Mouse (Mus musculus) midbrain, embryonic 16.5 days (tissue): ENCODE results near the gene Ms4a4a. TPM values are rescaled to one million over a fixed set of nuclear protein-coding genes. Genes with fewer than 3 reads are reported as not detected.

ENCODE experiments used
- ATAC-seq: fragments of 200-750 bp; cut with Nextera tagmentation; 2 replicates; pipeline ENCODE4 v1.8.0; 2017; ENCODE audit warnings: moderate TSS enrichment
- H3K27ac ChIP-seq: fragments of 300-500 bp; sonication (generic); 2 replicates; pipeline ENCODE4 v1.5.1; 2014; ENCODE audit warnings: mild to moderate bottlenecking, low read length, mixed read lengths
- H3K27me3 ChIP-seq: fragments of 300-500 bp; sonication (generic); 2 replicates; pipeline ENCODE4 v1.6.1; 2014; ENCODE audit warnings: low read depth, low read length, mixed read lengths; ENCODE audit not compliant: control insufficient read depth, insufficient read depth
- H3K36me3 ChIP-seq: fragments of 300-500 bp; sonication (generic); 2 replicates; pipeline ENCODE4 v1.6.1; 2014; ENCODE audit warnings: mild to moderate bottlenecking, low read length, moderate library complexity, mixed read lengths; ENCODE audit not compliant: control insufficient read depth, insufficient read depth
- H3K4me1 ChIP-seq: fragments of 300-500 bp; sonication (generic); 2 replicates; pipeline ENCODE4 v1.6.1; 2014; ENCODE audit warnings: mild to moderate bottlenecking, low read length, mixed read lengths; ENCODE audit not compliant: control insufficient read depth, insufficient read depth
- H3K4me2 ChIP-seq: fragments of 300-500 bp; sonication (generic); 2 replicates; pipeline ENCODE4 v1.6.1; 2014; ENCODE audit warnings: mild to moderate bottlenecking, low read length, mixed read lengths
- H3K4me3 ChIP-seq: fragments of 300-500 bp; sonication (generic); 2 replicates; pipeline ENCODE4 v1.5.1; 2014; ENCODE audit warnings: low read depth, mild to moderate bottlenecking, low read length, moderate library complexity, mixed read lengths
- H3K9ac ChIP-seq: fragments of 300-500 bp; sonication (generic); 2 replicates; pipeline ENCODE4 v1.6.1; 2014; ENCODE audit warnings: low read depth, low read length, mixed read lengths
- H3K9me3 ChIP-seq: fragments of 300-500 bp; sonication (generic); replicated peaks from 2 replicates; pipeline ENCODE4 v1.6.1; 2014; ENCODE audit warnings: mild to moderate bottlenecking, low read length, mixed read lengths; ENCODE audit not compliant: control insufficient read depth, poor library complexity, severe bottlenecking
- WGBS: fragments of 180-500 bp; shearing (Covaris S2); extraction: QIAGEN DNeasy Blood & Tissue Kit; methylation state at CpG from one replicate; pipeline ENCODE4 v1.1.7; 2014; 5-methylcytosine and 5-hydroxymethylcytosine counted together
- polyA plus RNA-seq: library from polyadenylated mRNA; unstranded; fragments of >200 nt; fragmentation: Nextera tagmentation; extraction: Ambion mirVana; gene quantifications from 2 replicates; pipeline ENCODE4 v1.2.1, GENCODE M21; 2015

Gene Ms4a4a
- polyA plus RNA-seq, result 1.4 and 2.1 TPM in 2 replicates

- 86% methylated on average over 2 of the region's 2 CpGs for WGBS
- H3K27ac ChIP-seq, result no peak within 1 kb of the TSS
- no peaks in the 10 kb centered on the region for H3K36me3 ChIP-seq
- H3K27me3 ChIP-seq, result no peaks in the 10 kb centered on the region
- H3K4me3 ChIP-seq, result no peak within 1 kb of the TSS
- H3K9ac ChIP-seq, result no peak within 1 kb of the TSS
- no peak within 1 kb of the TSS for H3K4me2 ChIP-seq
- no peaks in the 10 kb centered on the region for H3K4me1 ChIP-seq
- H3K9me3 ChIP-seq, result no peaks in the 10 kb centered on the region
- no peak for ATAC-seq
Observed at GRCm38 (mm10) chr19:11375273-11375672, at the start of gene Ms4a4a. Gene Ms4a4a, plus strand, starts transcription at chr19:11375523.

- no peaks in the 10 kb centered on the region for H3K4me1 ChIP-seq
- 86% methylated on average over 6 of the region's 6 CpGs for WGBS
- no peaks in the 10 kb centered on the region for H3K36me3 ChIP-seq
- H3K27me3 ChIP-seq, result no peaks in the 10 kb centered on the region
- H3K27ac ChIP-seq, result no peak within 1 kb of the TSS
- no peaks in the 10 kb centered on the region for H3K9me3 ChIP-seq
- ATAC-seq, result no peak
- no peak within 1 kb of the TSS for H3K4me3 ChIP-seq
- no peak within 1 kb of the TSS for H3K4me2 ChIP-seq
- no peak within 1 kb of the TSS for H3K9ac ChIP-seq
Observed at GRCm38 (mm10) chr19:11335932-11336331, 39.4 kb upstream of the Ms4a4a start, which contains the start of gene Ms4a7. Gene Ms4a7, minus strand, starts transcription at chr19:11336146.

GRCm38 (mm10) chr19:11343147-11343546 is 32.2 kb upstream of the Ms4a4a start:
- no peak for ATAC-seq
- Histone ChIP-seq H3K9ac (no peak overlapping the region), H3K27ac (no peak overlapping the region)

GRCm38 (mm10) chr19:11343992-11344391 is 31.3 kb upstream of the Ms4a4a start:
- no peaks in the 10 kb centered on the region for H3K4me1 ChIP-seq
- no peaks in the 10 kb centered on the region for H3K36me3 ChIP-seq
- ATAC-seq, result no peak
- no peaks in the 10 kb centered on the region for H3K9me3 ChIP-seq
- H3K4me2 ChIP-seq, result no peak overlapping the region
- no peak overlapping the region for H3K27ac ChIP-seq
- H3K9ac ChIP-seq, result no peak overlapping the region
- no peaks in the 10 kb centered on the region for H3K27me3 ChIP-seq
- no peak overlapping the region for H3K4me3 ChIP-seq

More at GRCm38 (mm10) chr19:11343147-11343546, 32.2 kb upstream of the Ms4a4a start:
- Histone ChIP-seq H3K4me1 (no peaks in the 10 kb centered on the region), H3K9me3 (no peaks in the 10 kb centered on the region), H3K27me3 (no peaks in the 10 kb centered on the region), H3K4me3 (no peak overlapping the region), H3K36me3 (no peaks in the 10 kb centered on the region), H3K4me2 (no peak overlapping the region)

- ATAC-seq, result no peak
- Histone ChIP-seq H3K4me3 (no peak overlapping the region), H3K27ac (no peak overlapping the region), H3K4me1 (no peaks in the 10 kb centered on the region), H3K36me3 (no peaks in the 10 kb centered on the region), H3K9me3 (no peaks in the 10 kb centered on the region), H3K9ac (no peak overlapping the region), H3K27me3 (no peaks in the 10 kb centered on the region), H3K4me2 (no peak overlapping the region)
- 66% methylated on average over 7 of the region's 7 CpGs for WGBS
Observed at GRCm38 (mm10) chr19:11349698-11350481, 25.4 kb upstream of the Ms4a4a start.

GRCm38 (mm10) chr19:11351878-11352277 is 23.4 kb upstream of the Ms4a4a start:
- Histone ChIP-seq H3K4me2 (no peak overlapping the region), H3K27ac (no peak overlapping the region), H3K9me3 (no peaks in the 10 kb centered on the region), H3K4me3 (no peak overlapping the region), H3K4me1 (no peaks in the 10 kb centered on the region), H3K27me3 (no peaks in the 10 kb centered on the region), H3K9ac (no peak overlapping the region), H3K36me3 (no peaks in the 10 kb centered on the region)
- no peak for ATAC-seq
- 54% methylated on average over 3 of the region's 3 CpGs for WGBS

GRCm38 (mm10) chr19:11355730-11356129 is 19.6 kb upstream of the Ms4a4a start:
- Histone ChIP-seq H3K27me3 (no peaks in the 10 kb centered on the region), H3K4me1 (no peaks in the 10 kb centered on the region), H3K4me2 (no peak overlapping the region), H3K9me3 (no peaks in the 10 kb centered on the region), H3K9ac (no peak overlapping the region), H3K36me3 (no peaks in the 10 kb centered on the region), H3K4me3 (no peak overlapping the region), H3K27ac (no peak overlapping the region)
- 87% methylated on average over 7 of the region's 7 CpGs for WGBS
- ATAC-seq, result no peak

GRCm38 (mm10) chr19:11360106-11360505 is 15.2 kb upstream of the Ms4a4a start:
- WGBS, result 71% methylated on average over 3 of the region's 3 CpGs
- ATAC-seq, result no peak
- H3K4me1 ChIP-seq, result no peaks in the 10 kb centered on the region

GRCm38 (mm10) chr19:11362002-11362401 is 13.3 kb upstream of the Ms4a4a start:
- H3K9me3 ChIP-seq, result no peaks in the 10 kb centered on the region
- no peaks in the 10 kb centered on the region for H3K36me3 ChIP-seq
- no peak for ATAC-seq
- H3K9ac ChIP-seq, result no peak overlapping the region
- H3K4me3 ChIP-seq, result no peak overlapping the region
- no peak overlapping the region for H3K4me2 ChIP-seq
- no peak overlapping the region for H3K27ac ChIP-seq
- no peaks in the 10 kb centered on the region for H3K27me3 ChIP-seq
- H3K4me1 ChIP-seq, result no peaks in the 10 kb centered on the region

More at GRCm38 (mm10) chr19:11360106-11360505, 15.2 kb upstream of the Ms4a4a start:
- H3K9ac ChIP-seq, result no peak overlapping the region
- H3K27me3 ChIP-seq, result no peaks in the 10 kb centered on the region
- H3K36me3 ChIP-seq, result no peaks in the 10 kb centered on the region
- no peak overlapping the region for H3K4me3 ChIP-seq
- no peak overlapping the region for H3K4me2 ChIP-seq
- H3K9me3 ChIP-seq, result no peaks in the 10 kb centered on the region
- H3K27ac ChIP-seq, result no peak overlapping the region
